Mouse (Mus musculus) cerebellum, postnatal 14 days (tissue): ENCODE measurements at regions not wholly inside any gene's neighbourhood (a gene's known extent, or its start where the extent isn't known, plus 50 kb on each side); places are given as distances from the start of the nearest gene placed in this dataset.

Experiments used
- DNase-seq, 2 experiments: peaks; one replicate each; pipeline ENCODE4 v3.0.0; 2021; ENCODE audit warnings: mixed read lengths in 2 of 2

DNA sequence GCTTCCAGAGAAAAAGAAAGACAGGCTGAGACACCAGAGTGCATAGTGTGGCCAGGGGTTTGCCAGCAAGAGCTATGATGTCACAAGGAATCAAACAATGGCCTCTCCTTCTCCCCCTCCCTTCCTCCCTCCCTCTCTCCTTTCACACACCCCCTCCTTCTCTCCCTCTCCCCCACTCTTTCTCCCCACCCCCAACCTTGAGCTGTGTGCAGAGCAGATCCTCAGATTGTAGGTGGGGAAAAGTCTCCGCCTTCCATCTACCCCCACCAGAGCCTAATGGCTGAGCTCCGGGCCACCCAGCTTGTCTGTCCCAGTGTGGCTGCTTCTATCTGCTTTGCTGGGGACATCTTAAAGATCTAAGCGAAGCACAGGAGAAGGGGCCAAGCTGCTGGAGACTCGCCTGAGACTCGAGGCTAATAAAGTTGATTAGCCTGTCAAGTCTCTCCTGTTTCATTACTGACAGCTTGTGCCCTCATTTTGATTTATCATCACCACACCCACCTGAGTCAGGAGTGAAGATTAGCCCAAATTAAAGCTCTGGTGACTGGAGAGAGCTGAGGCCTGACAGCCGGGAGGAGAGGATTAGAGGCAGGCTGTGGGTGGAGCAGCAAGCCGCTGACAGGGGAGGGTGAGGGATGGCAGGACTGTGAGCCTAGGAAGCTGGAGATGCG lies 272.8 kb downstream of the Cbln1 start:
- peak in 1 of 2 experiments; percentile 55 for DNase-seq

DNA sequence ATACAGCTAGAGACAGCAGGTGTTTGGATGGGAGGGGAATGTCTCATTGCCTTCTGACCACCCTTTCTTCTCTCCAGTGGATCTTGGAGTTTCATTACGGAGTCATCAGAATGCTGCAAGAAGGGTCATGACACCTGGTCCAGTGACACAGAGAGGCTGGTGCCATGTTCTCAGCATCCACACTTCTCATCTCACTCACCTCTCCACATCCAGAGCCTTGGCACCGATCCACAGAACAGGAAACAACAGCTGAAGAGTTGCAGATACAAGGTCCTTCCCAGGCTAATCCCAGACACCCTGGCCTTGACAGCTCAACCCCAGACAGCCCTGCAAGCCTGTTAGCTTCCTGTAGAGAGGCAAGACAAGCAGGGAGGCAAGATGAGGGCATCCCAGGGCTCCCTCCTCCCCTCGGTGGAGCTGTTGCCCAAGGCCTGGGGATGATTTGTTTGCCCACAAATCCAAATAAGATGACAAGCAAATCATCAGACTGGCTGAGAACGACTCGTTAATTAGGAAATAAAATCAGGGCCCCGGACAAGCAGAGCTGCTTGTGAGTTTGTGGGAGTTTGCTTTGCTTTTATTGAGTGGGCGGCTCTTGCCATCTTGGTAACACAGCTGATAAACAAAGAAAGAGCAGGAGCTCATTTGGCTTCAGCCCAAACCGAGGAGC lies 274.4 kb downstream of the Cbln1 start:
- DNase-seq = peak in 1 of 2 experiments; percentile 35

DNA sequence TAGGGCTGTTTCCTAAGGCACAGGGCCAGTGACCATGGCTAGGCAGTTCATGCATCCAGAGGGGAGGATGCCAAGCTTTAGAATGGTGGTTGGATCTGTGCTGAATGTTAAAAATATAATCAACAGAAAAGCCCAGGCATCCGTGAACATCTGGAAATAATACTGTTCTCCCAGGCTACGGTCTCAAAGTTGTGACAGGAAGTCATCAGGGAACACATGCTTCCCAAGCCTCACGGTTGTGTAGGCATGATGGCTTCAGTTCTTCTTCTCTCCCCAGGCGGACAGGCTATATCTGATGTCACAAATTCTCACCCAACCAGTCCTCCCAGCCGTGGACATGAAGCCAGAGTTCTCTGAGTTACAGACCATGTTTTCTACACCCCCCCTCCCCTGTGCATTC lies 275.4 kb downstream of the Cbln1 start:
- no peak for DNase-seq

DNA sequence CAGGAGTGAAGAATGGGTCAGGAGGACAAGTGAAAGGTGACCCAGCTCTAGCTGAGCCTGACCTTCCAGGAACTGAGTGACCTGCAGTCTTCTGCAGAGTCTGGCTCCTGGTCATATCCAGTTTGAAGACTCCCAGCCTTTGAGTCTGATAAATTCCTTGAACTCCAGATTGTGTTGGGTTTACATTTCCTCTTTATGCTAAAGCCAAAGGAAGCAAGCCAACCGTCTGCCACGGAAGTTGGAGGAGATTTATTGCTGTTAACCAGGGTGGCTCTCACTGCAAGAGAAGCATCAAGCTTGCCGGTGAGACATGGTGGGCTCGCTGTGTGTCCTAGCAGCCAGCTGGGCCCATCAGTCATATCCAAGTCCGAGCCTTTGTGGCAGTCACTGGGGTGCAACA lies 276.4 kb downstream of the Cbln1 start:
- no peak for DNase-seq

DNA sequence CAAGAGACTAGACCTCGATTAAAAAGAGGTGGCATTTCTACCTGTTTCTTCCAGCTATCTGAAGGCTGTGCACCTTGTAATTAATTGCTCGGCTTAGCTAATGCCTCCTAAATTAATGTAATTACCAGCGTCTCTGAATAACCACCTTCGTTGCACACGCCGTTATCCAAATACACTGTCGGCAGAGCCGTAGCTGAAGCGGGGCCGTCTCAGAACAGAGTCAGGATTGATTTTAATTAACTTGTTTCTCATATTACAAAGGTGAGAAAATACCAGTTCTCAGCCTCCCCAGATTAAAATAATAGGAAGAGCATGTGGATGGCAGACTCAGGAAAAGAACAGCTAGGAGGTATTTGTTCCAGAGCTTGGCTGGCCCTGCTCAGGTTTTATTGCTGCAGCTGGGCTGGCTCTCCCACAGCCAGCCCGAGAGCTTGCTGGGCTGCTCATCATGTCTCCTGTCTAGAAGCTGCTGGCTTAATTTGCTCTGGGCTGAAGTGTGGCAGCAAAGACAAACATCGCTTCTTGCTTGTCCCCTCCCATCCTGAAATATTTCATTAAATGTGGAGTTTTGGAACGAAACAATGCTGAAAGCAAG lies 282.5 kb downstream of the Cbln1 start:
- DNase-seq = no peak

DNA sequence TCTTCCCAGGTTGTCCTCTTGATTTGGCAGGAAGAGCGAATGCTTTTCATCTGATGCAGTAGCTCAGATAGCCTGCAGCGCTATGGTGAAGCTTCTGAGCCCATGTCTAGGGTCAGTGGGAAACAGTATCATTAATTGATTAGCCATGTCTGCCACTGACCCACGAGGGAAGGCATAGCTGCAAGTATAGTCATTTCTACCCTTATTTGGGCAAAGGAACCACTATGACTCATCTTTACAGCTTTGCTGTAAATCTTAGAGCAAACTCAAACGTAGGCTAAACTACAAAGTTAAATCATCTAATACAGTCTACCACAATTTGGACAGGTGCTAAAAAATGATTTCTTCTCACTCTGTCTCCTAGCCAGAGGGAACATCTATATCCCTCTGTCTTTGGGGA lies 289.5 kb downstream of the Cbln1 start:
- no peak for DNase-seq

DNA sequence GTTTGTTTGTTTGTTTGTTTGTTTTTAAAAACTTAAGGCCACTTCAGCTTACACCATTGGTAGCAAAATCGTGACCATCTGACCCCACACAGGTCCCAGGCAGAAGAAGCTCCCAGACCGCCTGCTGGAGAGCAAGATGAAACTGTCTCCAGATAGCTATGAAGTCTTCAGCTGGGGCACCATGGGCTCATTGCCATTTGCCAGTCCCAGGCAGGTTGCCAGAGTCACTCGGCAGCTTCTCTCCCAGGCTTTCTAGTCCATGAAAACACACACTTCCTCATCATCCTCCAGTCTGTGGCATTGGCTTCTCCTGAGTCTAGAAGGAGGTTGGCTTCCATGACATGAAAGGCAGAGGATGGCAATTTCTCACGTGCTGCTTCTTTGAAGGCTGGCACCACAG lies 293.5 kb upstream of the N4bp1 start:
- peak; percentile 63 to 65 for DNase-seq

DNA sequence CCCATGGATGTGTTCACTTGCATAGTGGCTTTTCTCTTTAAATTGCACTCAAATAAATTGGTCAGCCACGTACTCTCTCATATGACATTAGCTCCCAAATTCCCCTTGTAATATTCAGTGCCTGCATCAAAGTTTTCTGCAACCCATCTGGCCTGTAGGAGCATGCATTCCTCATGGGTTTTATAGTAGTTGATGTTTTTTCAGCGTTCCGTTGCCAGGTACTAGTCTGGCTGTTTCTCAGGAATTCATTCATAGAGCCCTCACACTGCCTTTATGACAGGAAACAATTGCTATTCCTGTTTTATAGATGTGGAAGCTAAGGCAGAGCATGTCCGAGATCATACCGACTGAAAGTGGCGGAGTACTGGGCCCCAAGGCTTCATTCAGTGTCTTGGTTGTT lies 292.6 kb upstream of the N4bp1 start:
- DNase-seq = no peak

DNA sequence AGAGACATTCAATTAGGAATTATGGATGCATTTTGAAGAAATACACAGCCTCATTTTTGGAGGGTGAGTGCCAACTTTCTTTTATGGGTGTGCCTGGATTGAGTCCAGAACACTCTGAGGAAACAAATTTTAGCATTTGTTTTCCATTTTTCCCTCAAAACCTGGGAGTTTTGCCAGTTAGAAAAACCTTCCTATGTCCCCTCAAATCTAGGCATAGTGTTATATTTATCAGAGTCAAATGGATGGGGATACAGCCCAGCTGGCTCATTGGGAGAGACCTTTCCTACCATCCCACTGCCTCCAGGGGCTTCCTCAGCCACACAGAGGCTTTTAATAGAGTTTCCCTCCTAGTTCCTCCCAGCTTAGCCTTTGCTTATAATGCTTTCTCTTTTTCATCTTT lies 290.0 kb upstream of the N4bp1 start:
- DNase-seq = no peak

DNA sequence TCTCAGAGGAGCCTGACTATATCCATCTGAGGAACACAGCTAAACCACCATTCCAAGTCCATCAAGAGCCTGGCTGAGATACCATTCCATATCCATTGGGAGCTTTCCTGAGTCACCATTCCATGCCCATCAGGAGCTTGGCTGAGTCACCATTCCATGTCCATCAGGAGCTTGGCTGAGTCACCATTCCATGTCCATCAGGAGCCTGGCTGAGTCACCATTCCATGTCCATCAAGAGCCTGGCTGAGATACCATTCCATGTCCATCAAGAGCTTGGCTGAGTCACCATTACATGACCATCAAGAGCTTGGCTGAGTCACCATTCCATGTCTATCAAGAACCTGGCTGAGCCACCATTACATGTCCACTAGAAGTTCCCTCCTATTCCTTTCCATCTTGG lies 288.7 kb upstream of the N4bp1 start:
- DNase-seq = no peak

DNA sequence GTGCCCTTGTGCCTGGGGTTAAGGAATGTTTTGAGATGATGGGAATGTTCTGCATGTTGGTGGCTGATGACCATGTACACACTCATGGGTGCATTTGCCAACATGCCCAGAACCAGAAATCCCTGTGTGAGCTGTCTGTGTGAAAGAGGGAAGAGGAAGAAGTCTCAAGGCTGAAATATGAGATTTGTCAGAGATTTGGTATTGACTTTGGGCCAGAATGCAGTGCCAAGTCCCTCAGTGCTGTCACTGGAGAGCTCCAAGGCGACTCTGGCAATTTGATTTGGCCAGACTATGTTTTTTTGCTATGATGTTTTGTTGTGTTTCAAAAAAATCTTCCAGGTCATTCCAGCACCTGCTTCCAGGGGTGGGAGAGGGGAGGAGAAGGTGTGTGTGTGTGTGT lies 281.7 kb upstream of the N4bp1 start:
- peak; percentile 25 to 34 for DNase-seq

DNA sequence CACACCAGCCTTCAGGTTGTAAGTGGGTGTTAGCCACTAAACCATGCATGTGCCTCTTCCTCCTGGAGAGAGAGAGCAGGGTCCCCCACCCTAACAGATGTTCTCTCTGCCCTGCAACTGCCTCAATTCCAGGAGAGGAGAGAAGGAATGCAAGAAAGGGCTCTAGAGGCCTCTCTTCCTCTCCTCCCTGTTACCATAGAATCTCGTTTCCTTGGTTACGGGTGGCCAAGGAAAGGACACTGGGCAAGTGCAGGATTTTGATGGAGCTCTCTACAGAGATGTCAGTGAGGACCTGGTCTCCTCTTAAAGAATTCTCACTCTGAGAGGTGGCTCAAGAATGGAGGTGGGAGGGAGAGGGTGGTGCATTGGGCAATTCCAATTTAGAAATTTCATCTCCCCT lies 275.4 kb upstream of the N4bp1 start:
- DNase-seq = no peak

DNA sequence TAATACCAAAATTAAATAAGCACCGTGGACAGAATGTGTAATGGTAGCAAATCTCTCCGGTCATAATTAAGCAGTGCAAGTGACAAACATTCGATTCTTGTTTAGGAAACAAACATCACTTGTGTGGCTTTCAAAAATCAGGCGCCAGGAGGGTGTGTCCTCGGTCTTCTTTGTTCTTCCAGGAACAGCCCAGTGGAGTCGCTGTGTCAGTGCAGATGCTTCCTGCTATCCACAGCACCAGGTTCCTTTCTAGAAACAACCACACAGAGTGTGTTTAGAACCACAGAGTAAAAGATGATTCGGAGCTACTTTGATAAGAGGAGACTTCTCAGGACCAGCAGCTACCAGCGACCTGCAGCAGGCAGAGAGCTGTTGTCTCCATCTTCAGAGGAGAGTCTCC lies 273.3 kb upstream of the N4bp1 start:
- peak; percentile 13 to 29 for DNase-seq

DNA sequence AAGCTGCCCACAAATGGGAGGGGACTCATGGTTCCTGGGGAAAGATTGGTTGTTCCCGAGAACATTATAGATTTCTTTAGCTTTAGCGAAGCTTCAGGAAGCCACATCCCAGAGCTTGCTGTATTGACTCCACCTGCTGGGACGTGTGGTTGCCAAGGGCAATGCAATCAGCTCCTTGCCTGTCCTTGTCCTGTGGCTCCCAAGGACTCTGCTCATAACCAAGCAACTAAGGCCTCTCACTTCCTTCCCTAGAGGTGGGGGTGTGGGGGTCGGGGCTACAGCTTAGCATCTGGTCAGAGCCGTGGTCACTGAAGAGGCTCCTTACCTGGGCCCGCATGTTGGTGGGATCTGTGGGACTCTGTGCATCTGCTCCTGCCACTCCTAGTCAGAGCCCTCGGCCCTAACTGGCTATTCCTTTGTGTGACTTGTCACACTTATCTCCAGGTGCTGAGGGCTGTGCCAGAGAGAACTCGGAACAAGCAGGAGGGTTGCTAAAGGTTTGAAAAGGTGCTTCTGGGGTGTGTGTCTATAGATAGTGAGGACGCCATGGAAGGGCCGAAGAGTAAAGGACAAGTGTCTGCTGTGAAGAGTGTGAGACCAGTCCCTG lies 270.9 kb upstream of the N4bp1 start:
- DNase-seq = no peak

DNA sequence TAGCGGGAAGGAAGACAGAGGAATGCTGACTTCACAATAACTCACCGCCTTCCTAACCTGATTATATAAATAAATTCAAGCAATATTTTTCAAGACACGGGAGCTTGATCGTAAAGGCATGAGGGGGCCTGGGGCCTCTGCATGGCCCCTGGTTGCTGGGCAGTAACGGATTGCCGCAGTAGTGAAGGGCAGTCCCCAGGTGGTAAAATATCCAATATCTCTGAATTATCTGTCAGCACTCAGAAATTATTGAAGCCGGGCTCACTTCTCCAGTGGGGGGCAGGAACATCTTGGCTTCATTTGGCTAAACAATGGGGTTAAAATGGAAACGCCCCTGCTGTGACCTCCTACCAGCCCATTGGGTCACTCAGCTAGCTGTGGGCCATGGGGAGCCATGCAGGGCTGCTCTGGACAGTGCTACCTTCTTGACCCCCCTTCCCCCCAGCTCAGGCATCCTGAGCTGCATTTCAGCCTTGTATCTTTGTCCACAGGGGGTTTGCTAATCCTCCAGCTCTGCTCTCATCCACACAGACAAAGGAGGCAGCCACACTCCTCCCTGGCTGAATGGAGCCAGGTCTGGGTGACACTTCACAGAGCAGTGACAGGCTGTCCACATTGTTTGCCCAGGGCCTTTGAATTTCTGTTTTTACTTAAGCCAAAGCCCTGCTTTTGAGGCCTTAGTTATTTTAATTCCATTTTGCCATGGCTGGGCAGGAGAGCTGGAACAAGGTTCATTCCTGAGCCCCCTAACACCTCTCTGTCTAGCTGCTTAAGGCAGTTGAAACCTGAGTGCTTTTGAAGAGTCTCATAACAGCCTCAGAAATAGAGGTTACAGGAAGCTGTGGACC lies 267.2 kb upstream of the N4bp1 start:
- DNase-seq = peak; percentile 13 to 17

DNA sequence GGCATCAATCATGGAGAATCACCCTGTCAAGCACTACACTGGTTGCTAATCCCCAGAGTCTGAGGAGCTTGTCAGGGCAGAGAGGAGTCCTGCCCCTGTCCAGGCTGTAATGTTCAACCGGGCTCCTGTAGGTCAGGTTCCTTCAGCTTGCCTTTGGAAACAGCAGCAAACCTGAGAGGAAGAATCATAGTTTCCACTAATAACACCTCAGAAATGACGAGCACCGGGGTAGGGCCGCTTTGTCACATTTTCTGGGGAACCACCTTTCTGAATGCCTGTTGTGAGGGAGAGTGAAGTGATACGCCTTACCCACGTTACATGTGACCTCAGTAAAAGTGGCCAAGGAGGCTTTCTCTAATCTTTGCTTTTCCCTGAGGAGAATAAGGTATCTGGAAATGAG lies 263.8 kb upstream of the N4bp1 start:
- no peak for DNase-seq

DNA sequence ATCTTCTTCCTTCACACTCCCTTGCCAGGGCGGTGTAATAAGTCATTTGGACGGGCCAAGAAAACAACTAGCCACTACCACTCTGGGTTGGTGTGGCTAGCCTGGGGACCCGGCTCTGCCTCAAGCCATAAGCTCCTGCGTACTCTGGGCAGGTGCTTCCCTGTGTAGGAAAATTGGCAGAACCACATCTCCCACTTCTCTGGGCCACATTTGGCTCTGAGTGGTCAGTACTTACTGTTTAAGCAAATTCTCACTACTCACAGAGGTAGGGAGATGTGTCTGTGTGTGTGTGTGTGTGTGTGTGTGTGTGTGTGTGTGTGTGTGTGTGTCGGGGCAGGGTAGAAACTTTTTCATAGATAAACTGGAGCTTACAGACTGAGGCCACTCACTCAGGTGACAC lies 262.6 kb upstream of the N4bp1 start:
- no peak for DNase-seq

DNA sequence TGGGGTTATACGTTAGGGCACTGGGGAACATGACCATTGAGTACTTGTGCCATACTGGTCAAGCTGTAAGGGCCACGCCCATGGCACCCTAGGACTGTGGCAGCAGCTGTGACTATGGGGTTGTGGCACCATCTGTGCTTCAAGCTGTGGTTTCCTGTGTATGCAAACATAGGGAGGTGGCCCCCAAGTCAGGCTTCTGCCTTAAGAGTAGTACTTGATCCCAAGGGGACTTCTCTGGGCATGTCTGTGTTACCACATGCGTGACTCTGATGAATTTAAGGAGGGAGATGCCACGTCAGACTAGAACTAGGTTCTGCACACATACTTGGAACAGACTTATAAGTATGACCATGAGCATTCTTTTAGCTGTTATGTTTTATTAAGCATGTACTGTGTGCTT lies 252.4 kb upstream of the N4bp1 start:
- DNase-seq = no peak

DNA sequence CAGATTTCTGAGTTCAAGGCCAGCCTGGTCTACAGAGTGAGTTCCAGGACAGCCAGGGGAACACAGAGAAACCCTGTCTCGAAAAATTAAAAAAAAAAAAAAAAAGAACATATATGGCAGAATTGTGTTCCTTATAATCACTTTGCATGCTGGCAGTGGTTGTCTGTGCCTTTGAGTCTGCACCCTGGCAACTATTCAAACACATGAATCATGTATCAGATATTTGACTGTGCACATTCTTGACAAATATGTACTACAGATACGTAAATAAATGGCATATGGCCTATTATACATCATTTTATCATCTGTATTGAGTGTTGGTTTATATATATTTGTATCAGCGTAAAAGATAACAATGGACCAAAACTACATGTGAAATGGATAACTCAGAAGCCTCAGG lies 246.7 kb upstream of the N4bp1 start:
- DNase-seq = no peak

DNA sequence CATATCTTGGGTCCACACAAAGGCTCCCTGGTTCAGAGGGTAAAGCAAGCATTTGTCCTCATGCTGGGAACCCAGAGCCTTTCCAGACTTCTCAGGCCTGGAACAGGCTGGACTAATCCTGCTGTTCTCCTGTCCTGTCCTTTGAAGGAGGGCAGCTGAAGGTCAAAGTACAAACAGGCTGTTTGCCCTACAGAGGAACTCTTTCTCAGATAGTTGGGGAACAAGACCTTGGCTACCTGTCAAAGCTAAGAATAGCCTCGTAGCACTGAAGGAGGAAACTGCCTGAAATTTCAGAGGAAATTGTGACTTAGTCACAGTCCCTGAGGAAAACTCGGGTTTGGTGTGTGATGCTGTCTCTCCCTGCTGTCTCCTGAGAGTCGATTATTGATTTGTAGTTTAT lies 245.6 kb upstream of the N4bp1 start:
- DNase-seq = no peak

DNA sequence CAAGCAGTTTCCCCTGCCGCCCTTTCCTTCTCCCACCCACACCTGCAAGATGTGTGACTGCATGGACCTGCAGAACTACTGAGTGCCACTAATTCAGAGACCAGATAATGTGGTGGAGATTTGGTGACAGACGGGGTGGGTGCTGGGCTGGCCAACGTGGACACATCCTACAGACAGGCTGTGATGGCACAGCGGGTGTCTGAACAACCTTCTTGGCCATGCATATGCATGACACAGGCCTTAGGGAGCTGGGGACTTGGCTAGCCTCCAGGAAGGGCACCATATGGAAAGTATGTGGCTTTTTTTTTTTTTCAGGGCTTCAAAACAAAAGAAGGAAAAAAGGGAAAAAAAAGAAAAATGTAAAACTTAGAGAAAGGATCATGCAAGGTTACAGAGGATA lies 243.5 kb upstream of the N4bp1 start:
- peak; percentile 82 to 83 for DNase-seq

DNA sequence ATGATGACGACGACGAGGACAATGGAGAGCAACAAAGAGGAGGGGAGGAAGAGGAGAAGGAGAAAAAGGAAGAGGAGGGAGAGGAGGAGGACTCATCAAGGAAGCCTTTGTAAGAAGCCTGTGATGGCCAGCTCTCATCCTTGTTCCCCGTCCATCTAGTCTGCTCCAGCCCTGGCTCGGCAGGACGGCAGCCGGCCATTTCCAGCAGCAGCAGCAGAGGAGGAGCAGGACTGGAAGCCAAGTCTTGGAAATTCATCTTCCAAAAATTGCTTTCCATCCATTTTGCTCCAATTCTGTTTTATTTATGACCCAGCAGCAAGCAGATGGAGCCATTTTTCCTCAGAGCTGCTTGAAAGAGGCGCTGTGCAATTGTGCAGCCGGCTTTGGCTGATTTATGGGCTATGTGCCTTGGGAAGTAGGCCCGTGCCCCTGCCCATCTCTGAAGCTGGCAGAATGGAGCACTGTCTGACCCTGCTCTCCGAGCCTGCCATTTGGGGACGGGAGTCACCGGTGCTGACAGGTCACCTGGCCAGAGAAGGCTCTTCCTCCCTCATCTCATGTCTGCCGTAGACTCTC lies 231.2 kb upstream of the N4bp1 start:
- DNase-seq = peak; percentile 58 to 59

DNA sequence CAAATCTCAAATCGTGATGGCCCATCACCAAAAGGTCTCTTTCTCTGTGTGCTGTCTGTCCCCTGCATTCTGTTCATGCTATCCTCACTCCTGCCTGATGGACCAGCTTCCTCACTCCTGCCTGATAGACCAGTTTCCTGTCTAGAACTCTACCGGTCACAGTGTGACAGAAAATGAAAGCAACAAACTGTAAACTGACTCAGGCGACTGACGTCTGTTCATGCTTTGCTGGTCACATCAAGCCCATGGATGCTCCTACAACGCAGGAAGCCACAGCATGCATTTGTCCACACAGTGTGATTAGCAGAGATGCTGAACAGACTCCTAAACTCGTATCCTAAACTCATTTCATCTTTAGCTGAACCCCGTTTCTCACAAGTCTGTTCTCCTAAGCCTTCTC lies 227.3 kb upstream of the N4bp1 start:
- DNase-seq = no peak
